Mouse (Mus musculus) ES-CJ7 (cell line): ENCODE measurements around the gene Fabp3.

Experiments
- DNase-seq: peaks from one replicate; pipeline ENCODE4 v3.0.0; 2011; ENCODE audit warnings: low read depth, low spot score

The Fabp3 gene

GRCm38 (mm10) chr4:130325446-130325845, 17.1 kb downstream of the Fabp3 start:
- DNase-seq: peak; percentile 59

GRCm38 (mm10) chr4:130327366-130327765, 19.0 kb downstream of the Fabp3 start:
- DNase-seq: no peak

- DNase-seq: no peak
Observed at GRCm38 (mm10) chr4:130335867-130336266, 27.5 kb downstream of the Fabp3 start.

- DNase-seq: peak; percentile 69
Observed at GRCm38 (mm10) chr4:130341691-130342090, 33.3 kb downstream of the Fabp3 start.

DNA sequence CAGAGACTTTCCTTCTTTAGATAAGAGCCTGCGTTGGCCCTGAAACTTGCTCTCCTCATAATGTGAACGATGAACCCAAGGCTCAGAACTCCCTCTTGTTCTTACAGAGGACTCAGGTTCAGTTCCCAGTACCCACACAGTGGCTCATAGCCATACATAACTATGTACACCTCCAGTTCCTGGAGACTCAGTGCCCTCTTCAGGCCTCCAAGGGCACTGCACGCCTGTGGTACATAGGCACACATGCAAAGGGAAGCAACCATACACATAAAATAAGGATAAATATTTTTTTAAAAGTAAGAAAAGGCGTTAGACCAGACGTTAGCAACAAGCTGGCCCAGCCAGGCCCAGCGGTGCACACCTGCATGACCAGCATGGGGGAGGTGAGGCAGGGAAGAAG, 41.3 kb downstream of the Fabp3 start:
- DNase-seq: peak; percentile 39

DNA sequence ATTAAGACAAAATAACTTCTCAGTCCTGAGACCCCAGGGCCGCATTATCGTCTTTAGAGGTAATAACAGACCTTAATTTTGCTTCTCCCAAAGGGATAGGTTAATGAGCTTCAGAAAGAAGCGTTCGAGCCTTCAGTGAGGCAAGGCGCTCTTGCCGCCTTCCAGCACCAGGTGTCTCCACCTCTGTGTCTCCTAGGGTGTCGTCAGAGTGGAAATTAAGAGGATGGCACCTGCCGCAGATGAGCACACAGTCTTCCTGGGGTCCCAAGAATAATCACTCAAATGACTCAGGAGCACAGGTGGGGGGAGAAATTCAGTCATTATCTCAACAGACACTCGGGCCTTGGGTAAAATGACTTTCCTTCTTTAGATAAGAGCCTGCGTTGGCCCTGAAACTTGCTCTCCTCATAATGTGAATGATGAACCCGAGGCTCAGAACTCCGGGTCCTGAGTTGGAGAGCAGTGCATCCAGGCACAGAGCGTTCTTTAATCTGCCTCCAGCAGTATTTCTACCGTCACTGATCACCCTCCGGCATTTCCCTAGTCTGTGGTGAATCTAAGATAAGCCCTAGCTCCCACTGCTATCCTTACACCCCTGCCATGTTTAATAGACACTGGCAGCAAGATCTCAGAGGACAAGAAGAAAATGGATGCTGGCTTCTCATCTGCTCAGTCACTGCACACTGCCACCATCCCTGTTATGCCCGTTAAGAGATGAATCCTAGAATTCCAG, 42.5 kb downstream of the Fabp3 start:
- no peak for DNase-seq

GRCm38 (mm10) chr4:130352588-130352987, 44.2 kb downstream of the Fabp3 start:
- no peak for DNase-seq

- DNase-seq: peak; percentile 70
Observed at GRCm38 (mm10) chr4:130357946-130358345, 49.6 kb downstream of the Fabp3 start.

GRCm38 (mm10) chr4:130359486-130360237, 51.3 kb downstream of the Fabp3 start, which contains the start of the genes Zcchc17 and Snrnp40:
Gene Zcchc17 (minus strand): TSS chr4:130359943.
Gene Snrnp40 (plus strand): TSS chr4:130360132.
- DNase-seq: peak; percentile 99

GRCm38 (mm10) chr4:130360238-130360590, 51.8 kb downstream of the Fabp3 start:
- no peak for DNase-seq
